Mouse (Mus musculus) embryo, embryonic 10 days (tissue): ENCODE data around the gene Hadha.

Experiments used
- DNase-seq: peaks from one replicate; pipeline ENCODE4 v3.0.0-alpha.2; 2015; ENCODE audit warnings: low spot score

Gene Hadha

DNA sequence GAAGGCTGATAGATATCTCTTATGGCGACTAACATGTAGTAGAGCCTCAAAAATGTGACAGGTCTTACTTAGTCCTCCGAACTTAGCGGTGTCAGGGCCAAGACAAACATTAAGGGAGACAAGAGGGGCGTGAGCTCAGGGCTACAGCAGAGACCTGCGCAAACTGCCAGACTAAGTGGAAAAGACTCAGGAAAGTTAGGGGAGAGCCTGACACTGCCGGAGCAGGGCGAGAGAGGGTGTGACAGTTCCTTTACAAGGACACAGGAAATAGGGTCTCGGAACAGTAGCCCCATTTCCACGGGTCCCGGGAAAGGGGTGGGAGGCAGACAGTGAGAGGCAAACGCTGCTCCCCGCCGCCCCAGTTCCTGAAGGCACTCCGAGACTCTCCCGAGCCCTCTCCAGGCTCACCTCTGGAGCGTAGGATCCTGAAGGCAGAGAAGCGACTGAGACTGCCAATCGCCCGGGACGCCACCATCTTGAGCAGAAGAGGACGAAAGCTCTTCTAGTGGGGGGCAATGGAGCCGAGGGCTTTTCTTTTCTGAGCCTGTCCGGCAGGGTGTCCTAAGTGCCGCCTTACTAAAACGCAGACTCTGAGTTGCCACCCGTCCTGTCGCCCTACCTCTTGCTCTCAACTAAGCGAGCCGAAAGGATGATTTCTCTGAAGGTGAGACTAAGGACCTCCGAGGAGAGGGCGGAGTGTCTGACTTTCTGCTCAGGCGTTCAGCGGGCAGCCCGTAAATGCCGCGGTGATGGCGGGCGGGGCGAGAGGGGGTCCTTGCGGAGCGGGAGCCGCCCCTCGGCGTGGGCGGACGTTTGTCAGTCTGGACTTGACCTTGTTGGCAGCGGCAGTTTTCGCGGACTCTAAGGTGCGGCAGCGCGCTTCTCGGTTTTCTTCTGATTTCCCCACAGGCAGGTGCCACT lies at the start of gene Hadha, which contains the start of gene Hadhb:
TSS of gene Hadha (minus strand) at position 689 of the 921 bp plus-strand sequence.
TSS of gene Hadhb (plus strand) at position 775 of the 921 bp plus-strand sequence.
- DNase-seq, result peak; percentile 91

GRCm38 (mm10) chr5:30204441-30204840 lies 49.5 kb upstream of the Hadha start:
- no peak for DNase-seq

- no peak for DNase-seq
Observed at GRCm38 (mm10) chr5:30203216-30203885, 48.4 kb upstream of the Hadha start.

- no peak for DNase-seq
Observed at GRCm38 (mm10) chr5:30202221-30202620, 47.3 kb upstream of the Hadha start.

- peak; percentile 41 for DNase-seq
Observed at GRCm38 (mm10) chr5:30201521-30201920, 46.6 kb upstream of the Hadha start.

- DNase-seq, result no peak
Observed at GRCm38 (mm10) chr5:30198257-30198656, 43.3 kb upstream of the Hadha start.

GRCm38 (mm10) chr5:30195340-30195739 lies 40.4 kb upstream of the Hadha start:
- no peak for DNase-seq

- DNase-seq, result peak; percentile 24
Observed at GRCm38 (mm10) chr5:30192452-30192851, 37.5 kb upstream of the Hadha start.

GRCm38 (mm10) chr5:30187687-30188485 lies 32.9 kb upstream of the Hadha start:
- no peak for DNase-seq

GRCm38 (mm10) chr5:30175811-30176210 lies 20.8 kb upstream of the Hadha start:
- DNase-seq, result peak; percentile 27

- DNase-seq, result peak; percentile 23
Observed at GRCm38 (mm10) chr5:30172931-30173692, 18.1 kb upstream of the Hadha start.

DNA sequence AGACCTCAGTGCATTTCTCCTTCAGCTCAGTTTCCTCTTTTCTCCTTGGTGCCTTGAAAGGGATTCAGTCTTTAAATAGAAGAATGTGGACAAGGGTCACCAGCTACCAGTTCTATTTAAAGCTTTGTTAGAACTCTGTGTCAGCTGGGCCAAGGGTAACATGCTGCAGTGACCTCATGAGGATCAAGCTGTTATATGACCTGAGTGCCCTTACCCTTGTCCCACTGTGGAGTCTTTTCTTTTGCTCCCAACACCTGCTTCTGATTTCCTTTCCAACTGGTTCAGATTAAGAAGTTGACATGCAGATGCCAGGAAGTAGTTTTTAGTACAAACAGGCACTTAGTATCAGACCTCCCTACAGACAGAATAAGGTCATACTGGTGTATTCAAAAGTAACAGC lies 17.2 kb upstream of the Hadha start:
- DNase-seq, result peak; percentile 86

- DNase-seq, result no peak
Observed at GRCm38 (mm10) chr5:30170303-30170940, 15.5 kb upstream of the Hadha start.

- DNase-seq, result no peak
Observed at GRCm38 (mm10) chr5:30165234-30165946, 10.4 kb upstream of the Hadha start.

DNA sequence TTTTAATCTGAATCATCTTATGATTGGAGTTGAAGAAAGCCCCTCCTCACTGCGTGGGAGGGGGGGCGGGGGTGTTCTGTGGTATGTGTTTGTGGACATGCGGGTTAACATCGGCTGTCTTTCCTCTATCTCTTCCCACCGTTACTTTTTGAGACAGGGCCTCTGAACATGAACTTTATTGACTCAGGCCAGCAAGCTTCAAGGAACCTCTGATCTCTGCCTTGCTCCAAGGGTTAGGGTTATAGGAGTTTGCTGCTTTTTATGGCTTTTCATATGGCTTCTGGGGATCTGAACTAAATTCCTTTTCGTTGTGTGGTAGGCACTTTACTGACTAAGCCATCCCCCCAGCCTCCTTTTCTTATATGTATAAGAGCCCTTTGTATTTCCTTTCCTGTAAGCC lies 7.4 kb upstream of the Hadha start:
- DNase-seq, result no peak

GRCm38 (mm10) chr5:30161836-30162235 lies 6.9 kb upstream of the Hadha start:
- no peak for DNase-seq

DNA sequence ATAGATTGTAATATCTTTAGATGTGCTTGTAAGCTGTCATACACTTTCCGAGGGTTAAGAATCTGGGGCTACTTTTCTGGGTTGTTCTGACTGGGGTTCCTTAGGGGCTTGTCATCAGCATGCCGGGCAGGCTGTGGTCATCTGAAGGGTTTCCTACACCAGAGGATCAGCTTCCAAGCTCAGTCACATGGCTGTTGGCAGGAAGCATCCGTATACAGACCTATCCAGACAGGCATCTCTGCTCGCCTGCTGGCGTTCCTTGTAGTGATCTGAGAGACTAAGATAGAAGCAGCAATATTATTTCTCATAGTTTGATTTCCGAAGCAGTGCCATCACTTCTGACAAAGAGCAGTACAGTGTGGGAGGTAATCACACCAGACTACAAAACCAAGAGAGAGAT lies 4.6 kb upstream of the Hadha start:
- no peak for DNase-seq

- DNase-seq, result no peak
Observed at GRCm38 (mm10) chr5:30155821-30156629, 1.1 kb upstream of the Hadha start.

- DNase-seq, result no peak
Observed at GRCm38 (mm10) chr5:30155395-30155792, 432 bp upstream of the Hadha start.
